Mouse (Mus musculus) ES-E14 (cell line): Measurements from ENCODE around the gene 1190005I06Rik. TPM values are rescaled to one million over a fixed set of nuclear protein-coding genes. Genes with fewer than 3 reads are reported as not detected.
A peak's percentile ranks its signal among the peaks of the same experiment; 100 is the strongest.

ENCODE experiments used
- DNase-seq: peaks from one replicate; pipeline ENCODE4 v3.0.0-alpha.2; 2013; ENCODE audit warnings: low read depth, low spot score
- H3K27ac ChIP-seq: 2 replicates; pipeline ENCODE4 v1.5.1; 2012; ENCODE audit warnings: low read depth, mild to moderate bottlenecking, low read length, moderate library complexity, mixed read lengths; ENCODE audit not compliant: poor library complexity, insufficient read depth, severe bottlenecking
- H3K36me3 ChIP-seq: 2 replicates; pipeline ENCODE4 v1.6.1; 2012; ENCODE audit warnings: mild to moderate bottlenecking, low read length, moderate library complexity, mixed read lengths; ENCODE audit not compliant: control insufficient read depth, poor library complexity, insufficient read depth, severe bottlenecking
- H3K4me1 ChIP-seq, 2 experiments: fragments of 150-350 bp in 1 of 2; sonication (generic) in 1 of 2; 2 replicates each; pipeline ENCODE4 v1.6.1; 2012; ENCODE audit warnings: low read length in 2 of 2, mild to moderate bottlenecking in 1 of 2, mixed read lengths in 1 of 2; ENCODE audit not compliant: control insufficient read depth in 2 of 2, insufficient read depth in 2 of 2, poor library complexity in 1 of 2
- H3K4me3 ChIP-seq, 2 experiments: fragments of 150-350 bp in 1 of 2; sonication (generic) in 1 of 2; 2 replicates each; pipeline ENCODE4 v1.5.1; 2012; ENCODE audit warnings: low read length in 2 of 2, low read depth in 1 of 2, mild to moderate bottlenecking in 1 of 2, mixed read lengths in 1 of 2; ENCODE audit not compliant: insufficient read depth in 1 of 2, poor library complexity in 1 of 2, severe bottlenecking in 1 of 2
- H3K9ac ChIP-seq: 2 replicates; pipeline ENCODE4 v1.6.1; 2012; ENCODE audit warnings: low read depth, mild to moderate bottlenecking, low read length, mixed read lengths; ENCODE audit not compliant: poor library complexity, insufficient read depth, severe bottlenecking
- H3K9me3 ChIP-seq: fragments of 150-350 bp; sonication (generic); 2 replicates; pipeline ENCODE4 v1.6.1; 2012; ENCODE audit warnings: low read depth, mild to moderate bottlenecking, low read length; ENCODE audit not compliant: control insufficient read depth, insufficient read depth
- CHD2 ChIP-seq: IDR thresholded peaks from 2 replicates; pipeline ENCODE4 v1.6.1; 2014; ENCODE audit warnings: mild to moderate bottlenecking, low read depth, low read length, inconsistent platforms
- HCFC1 ChIP-seq: IDR thresholded peaks from 2 replicates; pipeline ENCODE4 v1.6.1; 2012; ENCODE audit warnings: low read length, inconsistent platforms, borderline replicate concordance; ENCODE audit not compliant: insufficient read depth
- MAFK ChIP-seq: IDR thresholded peaks from 2 replicates; pipeline ENCODE4 v1.6.1; 2014; ENCODE audit warnings: mild to moderate bottlenecking, low read depth, low read length, inconsistent platforms; ENCODE audit not compliant: insufficient read depth
- ZC3H11A ChIP-seq: IDR thresholded peaks from 2 replicates; pipeline ENCODE4 v1.6.1; 2012; ENCODE audit warnings: low read depth, mild to moderate bottlenecking, inconsistent platforms, low read length, borderline replicate concordance
- ZNF384 ChIP-seq: IDR thresholded peaks from 2 replicates; pipeline ENCODE4 v1.6.1; 2012; ENCODE audit warnings: low read depth, low read length, inconsistent platforms
- in situ Hi-C, 2 experiments: fragments of 600-800 bp; cut with MboI; formaldehyde crosslinking; loops; one replicate each; pipeline ENCODE4 v1.15.1; 2025; ENCODE audit warnings: low sequenced_read_pairs in 2 of 2, inconsistent platforms in 1 of 2; ENCODE audit not compliant: unreplicated experiment in 2 of 2
- total RNA-seq: library from RNA; depleted of rRNA; stranded (reverse); fragments of 300-350 nt; gene quantifications from 2 replicates; pipeline ENCODE4 v1.2.3, GENCODE M21; 2012

The 1190005I06Rik gene
- total RNA-seq, 1 experiment = 21.8 TPM

DNA sequence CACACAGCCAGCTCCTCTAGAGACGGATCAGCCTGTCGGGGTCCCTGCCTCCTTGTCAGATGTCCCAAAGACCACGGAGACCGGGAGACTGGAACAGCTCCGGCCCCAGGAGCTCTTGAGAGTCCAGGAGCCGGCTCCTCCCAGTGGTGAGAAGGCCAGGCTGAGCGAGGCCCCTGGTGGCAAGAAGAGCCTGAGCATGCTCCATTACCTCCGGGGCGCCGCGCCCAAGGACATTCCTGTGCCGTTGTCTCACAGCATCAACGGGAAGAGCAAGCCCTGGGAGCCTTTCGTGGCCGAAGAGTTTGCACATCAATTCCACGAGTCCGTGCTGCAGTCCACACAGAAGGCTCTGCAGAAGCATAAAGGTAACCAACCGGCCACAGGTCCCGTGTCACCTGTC lies 72.5 kb downstream of the 1190005I06Rik start:
- Histone ChIP-seq H3K4me1 (peaks cover 0 to 15% of the 10 kb centered on the region in 2 experiments; a peak in 2 of 4 replicates), H3K4me3 (no peak overlapping the region), H3K27ac (no peak overlapping the region), H3K9me3 (no peaks in the 10 kb centered on the region), H3K9ac (no peak overlapping the region), H3K36me3 (peaks cover 95% of the 10 kb centered on the region)
- DNase-seq = peak; percentile 41
- TF ChIP-seq ZC3H11A (no peak), CHD2 (no peak), ZNF384 (no peak), HCFC1 (no peak), MAFK (no peak)
- in situ Hi-C loops = no loop called here

DNA sequence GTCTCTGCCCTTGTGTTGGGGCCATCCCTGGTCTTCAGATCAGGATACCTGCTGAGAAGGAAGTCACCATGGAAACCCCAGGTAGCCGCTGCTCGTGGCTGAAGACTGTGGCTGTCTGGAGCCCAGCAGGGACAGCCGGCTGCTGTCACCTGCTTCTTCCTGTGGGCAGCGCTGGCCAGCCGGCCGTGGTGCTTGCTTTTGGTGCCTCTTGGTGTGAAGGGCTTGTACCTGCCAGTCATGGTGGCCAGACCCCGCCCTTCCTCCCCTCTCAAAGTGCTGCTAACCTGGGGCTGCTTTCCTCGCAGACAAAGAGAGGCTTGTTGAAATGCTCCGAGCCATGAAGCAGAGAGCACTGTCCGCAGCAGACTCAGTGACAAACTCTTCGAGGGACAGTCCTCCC lies 73.6 kb downstream of the 1190005I06Rik start:
- no peak for DNase-seq
- Histone ChIP-seq H3K27ac (no peak overlapping the region), H3K9ac (no peak overlapping the region), H3K4me1 (peaks cover 0 to 24% of the 10 kb centered on the region in 2 experiments; a peak in 2 of 4 replicates), H3K4me3 (no peak overlapping the region), H3K9me3 (no peaks in the 10 kb centered on the region), H3K36me3 (peaks cover 97% of the 10 kb centered on the region)
- TF ChIP-seq HCFC1 = no peak
- no peak for TF ChIP-seq CHD2
- TF ChIP-seq ZC3H11A = no peak
- no peak for TF ChIP-seq ZNF384
- TF ChIP-seq MAFK = no peak
- in situ Hi-C loops = no loop called here

DNA sequence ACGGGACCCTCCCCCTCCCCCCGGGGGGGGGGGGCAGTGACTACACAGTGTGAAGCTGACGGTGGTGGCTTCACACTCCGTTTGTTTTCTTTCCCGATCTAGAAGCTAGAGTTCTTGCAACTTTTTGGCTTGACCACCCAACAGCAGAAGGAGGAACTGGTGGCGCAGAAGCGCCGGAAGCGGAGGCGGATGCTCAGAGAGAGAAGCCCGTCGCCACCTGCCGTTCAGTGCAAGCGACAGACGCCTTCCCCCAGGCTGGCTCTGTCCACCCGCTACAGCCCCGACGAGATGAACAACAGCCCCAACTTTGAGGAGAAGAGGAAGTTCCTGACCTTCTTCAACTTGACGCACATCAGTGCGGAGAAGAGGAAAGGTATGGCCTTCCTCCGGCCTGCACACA lies 74.9 kb downstream of the 1190005I06Rik start:
- Histone ChIP-seq H3K9me3 (no peaks in the 10 kb centered on the region), H3K4me1 (peaks cover 0 to 22% of the 10 kb centered on the region in 2 experiments; a peak in 2 of 4 replicates), H3K4me3 (no peak overlapping the region), H3K27ac (no peak overlapping the region), H3K36me3 (peaks cover 99% of the 10 kb centered on the region), H3K9ac (no peak overlapping the region)
- TF ChIP-seq HCFC1 = no peak
- no peak for TF ChIP-seq ZNF384
- no peak for TF ChIP-seq ZC3H11A
- TF ChIP-seq MAFK = no peak
- TF ChIP-seq CHD2 = no peak
- DNase-seq = no peak
- in situ Hi-C loops = no loop called here

DNA sequence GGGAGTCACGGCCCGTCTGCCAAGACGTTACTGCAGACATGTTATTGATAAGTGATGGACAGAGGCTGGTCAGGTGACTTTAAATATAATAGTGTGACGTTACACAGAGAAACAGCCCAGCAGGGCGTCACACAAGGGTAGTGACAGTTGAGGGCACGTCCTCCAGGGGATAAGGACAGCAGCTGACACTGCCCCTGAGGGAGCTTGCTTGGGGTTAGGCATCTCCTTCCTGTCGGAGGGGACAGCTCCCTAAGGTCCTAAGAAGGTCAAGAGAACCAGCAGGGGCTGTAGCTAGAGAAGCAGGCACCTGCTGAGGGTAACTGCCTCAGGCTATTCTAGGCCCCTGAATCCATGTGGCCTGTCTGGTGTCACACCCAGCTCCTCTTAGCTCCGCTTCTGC lies 75.9 kb downstream of the 1190005I06Rik start:
- Histone ChIP-seq H3K9me3 (no peaks in the 10 kb centered on the region), H3K4me1 (peaks cover 0 to 26% of the 10 kb centered on the region in 2 experiments; a peak in 2 of 4 replicates), H3K36me3 (peaks cover 99% of the 10 kb centered on the region), H3K27ac (no peak overlapping the region), H3K4me3 (no peak overlapping the region), H3K9ac (no peak overlapping the region)
- no peak for DNase-seq
- in situ Hi-C loops = no loop called here
- no peak for TF ChIP-seq ZC3H11A
- no peak for TF ChIP-seq CHD2
- no peak for TF ChIP-seq MAFK
- TF ChIP-seq HCFC1 = no peak
- no peak for TF ChIP-seq ZNF384
